Mouse (Mus musculus): ENCODE results near the gene Gm13030.
"Not testable (repeated sequence)": the region's sequence is repeated elsewhere in the genome, so short reads cannot be mapped to it uniquely, and the experiment has no call there.

The Gm13030 gene

GRCm38 (mm10) chr4:138866413-138866812, 7.4 kb downstream of the Gm13030 start:
- in situ Hi-C loops (cut with MboI; ENCODE audit: low sequenced_read_pairs) = no loop called here

GRCm38 (mm10) chr4:138865991-138866390, 7.8 kb downstream of the Gm13030 start:
- in situ Hi-C loops (cut with MboI; ENCODE audit: low sequenced_read_pairs) = no loop called here

GRCm38 (mm10) chr4:138865092-138865491, 8.7 kb downstream of the Gm13030 start:
- in situ Hi-C loops (cut with MboI; ENCODE audit: low sequenced_read_pairs) = no loop called here

DNA sequence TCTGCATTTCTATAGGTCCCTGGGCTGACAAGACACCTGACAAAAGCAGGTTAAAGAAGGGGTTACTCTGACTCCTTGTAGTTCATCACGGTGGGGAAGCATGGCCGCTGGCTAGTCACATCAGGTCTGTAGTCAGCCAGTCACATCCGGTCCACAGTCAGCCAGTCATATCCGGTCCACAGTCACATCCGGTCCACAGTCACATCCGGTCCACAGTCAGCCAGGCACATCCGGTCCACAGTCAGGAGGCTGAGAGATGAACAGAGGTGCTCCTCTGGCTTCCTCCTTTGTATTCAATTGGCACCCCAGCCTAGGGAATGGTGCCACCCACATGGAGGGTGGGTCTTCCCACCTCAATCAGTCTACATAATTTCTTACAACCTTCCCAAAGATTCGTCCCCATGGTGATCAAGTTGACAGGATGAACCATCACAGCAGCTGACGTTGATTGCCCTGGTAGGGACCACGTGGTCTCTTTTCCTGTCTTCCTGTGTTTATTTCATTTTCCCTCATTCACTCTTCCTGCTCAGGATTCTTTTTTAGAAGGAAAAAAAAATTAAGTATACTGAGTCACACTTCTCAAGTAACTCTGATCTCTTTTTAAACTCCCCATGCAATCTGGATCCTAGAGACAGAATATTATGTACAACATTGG, 10.3 kb downstream of the Gm13030 start, which contains the start of gene Pla2g5:
Gene Pla2g5, minus strand, starts transcription at position 139 of the 655 bp plus-strand sequence.
- in situ Hi-C loops (cut with MboI; ENCODE audit: low sequenced_read_pairs) = no loop called here

- in situ Hi-C loops (cut with MboI; ENCODE audit: low sequenced_read_pairs) = loop anchor here (10.0 kb wide), 2 partner anchors 115 to 155 kb away; no protein-coding TSS in a partner anchor
Observed at GRCm38 (mm10) chr4:138859728-138860127, 14.0 kb downstream of the Gm13030 start.

- in situ Hi-C loops (cut with MboI; ENCODE audit: low sequenced_read_pairs) = loop anchor here (10.0 kb wide), 2 partner anchors 114 to 154 kb away; no protein-coding TSS in a partner anchor
Observed at GRCm38 (mm10) chr4:138859245-138859644, 14.5 kb downstream of the Gm13030 start.

DNA sequence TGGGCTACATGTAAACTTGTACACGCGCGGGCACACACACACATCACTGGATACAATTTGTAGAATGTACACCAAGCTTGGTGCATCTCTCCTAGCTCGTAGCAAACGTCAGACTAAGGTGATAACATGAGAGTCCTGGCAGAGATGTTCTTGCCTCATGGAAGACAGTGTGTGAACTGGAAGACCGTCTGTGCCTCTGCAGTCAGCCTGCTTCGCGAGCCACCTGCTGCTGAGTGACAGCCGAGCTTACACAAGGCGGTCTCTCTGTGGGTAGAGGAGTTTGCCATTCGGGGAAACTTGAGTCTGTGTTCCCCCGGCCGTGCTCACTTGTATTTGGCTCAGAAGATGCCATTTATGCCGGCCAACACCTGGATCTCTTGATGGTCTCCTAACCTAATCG, 15.3 kb downstream of the Gm13030 start:
- in situ Hi-C loops (cut with MboI; ENCODE audit: low sequenced_read_pairs) = loop anchor here (10.0 kb wide), 2 partner anchors 114 to 154 kb away; no protein-coding TSS in a partner anchor

- in situ Hi-C loops (cut with MboI; ENCODE audit: low sequenced_read_pairs) = loop anchor here (10.0 kb wide), 2 partner anchors 113 to 153 kb away; no protein-coding TSS in a partner anchor
Observed at GRCm38 (mm10) chr4:138857576-138857975, 16.2 kb downstream of the Gm13030 start.

- in situ Hi-C loops (cut with MboI; ENCODE audit: low sequenced_read_pairs) = loop anchor here (10.0 kb wide), 2 partner anchors 112 to 152 kb away; no protein-coding TSS in a partner anchor
Observed at GRCm38 (mm10) chr4:138856491-138856890, 17.3 kb downstream of the Gm13030 start.

DNA sequence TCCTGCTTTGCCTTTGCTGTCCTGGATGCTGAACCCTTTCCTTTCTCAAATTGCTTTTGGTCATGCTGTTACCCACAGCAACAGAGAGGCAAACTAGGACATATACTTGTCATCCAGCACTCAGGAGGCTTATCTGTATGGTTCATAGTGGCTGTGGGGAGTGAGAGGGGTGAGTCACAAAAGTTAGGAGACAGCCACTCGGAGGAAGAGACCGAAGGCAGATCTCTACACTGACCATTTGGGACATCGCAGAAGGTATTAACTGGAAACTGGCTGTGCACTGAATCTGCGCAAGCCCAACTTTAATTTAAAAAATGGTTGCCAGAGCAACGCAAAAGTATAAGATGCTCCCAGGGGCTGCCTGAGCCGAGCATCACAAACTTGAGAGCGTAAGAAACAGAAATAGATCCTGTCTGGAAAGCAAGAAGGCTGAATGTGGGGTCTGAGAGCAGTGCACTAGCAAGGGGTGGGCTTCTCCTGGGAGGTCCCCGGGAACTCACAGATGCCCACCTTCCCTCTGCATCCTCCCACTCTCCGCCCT, 18.6 kb downstream of the Gm13030 start:
- in situ Hi-C loops (cut with MboI; ENCODE audit: low sequenced_read_pairs) = loop anchor here (10.0 kb wide), 2 partner anchors 110 to 150 kb away; no protein-coding TSS in a partner anchor

DNA sequence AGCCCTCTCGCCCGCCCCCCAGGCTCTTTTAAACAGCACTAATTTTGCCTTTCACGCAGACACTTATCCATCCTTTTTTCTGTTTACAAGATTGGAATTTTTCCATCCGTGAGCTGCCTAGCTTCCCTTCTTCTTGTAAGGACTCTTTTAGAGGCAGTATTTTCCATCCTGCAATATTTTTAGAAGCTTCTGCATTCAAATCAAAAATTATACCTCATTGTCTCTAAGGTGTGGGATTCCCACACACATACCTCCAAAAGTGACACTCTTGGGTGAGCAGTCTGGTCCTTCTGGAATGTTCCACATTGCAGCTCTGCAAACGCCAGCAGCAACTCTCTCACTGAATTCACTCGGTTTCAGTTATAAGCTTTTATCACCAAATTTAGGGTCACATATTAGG, 20.8 kb downstream of the Gm13030 start:
- in situ Hi-C loops (cut with MboI; ENCODE audit: low sequenced_read_pairs) = loop anchor here (10.0 kb wide), 2 partner anchors 108 to 148 kb away; no protein-coding TSS in a partner anchor

DNA sequence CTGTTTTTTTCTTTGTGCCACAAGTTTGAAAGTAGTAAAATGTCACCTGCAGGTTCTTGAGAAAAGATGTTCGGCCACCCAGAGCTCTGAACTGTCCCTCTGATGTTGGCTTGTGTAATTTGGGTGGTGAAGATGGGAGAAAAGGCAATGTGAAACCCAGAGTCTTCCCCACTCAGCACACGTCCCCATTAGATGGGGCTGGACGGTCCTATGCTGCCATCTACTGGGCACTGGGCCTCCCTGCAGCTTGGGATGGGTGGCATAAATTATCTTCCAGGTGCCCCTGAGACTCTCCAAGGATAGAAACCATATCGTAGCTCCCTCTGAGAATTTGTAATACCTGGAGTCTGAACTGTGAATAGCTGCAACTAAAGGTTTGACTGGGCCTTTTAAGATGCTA, 22.3 kb downstream of the Gm13030 start:
- in situ Hi-C loops (cut with MboI; ENCODE audit: low sequenced_read_pairs) = loop anchor here (10.0 kb wide), 2 partner anchors 107 to 147 kb away; no protein-coding TSS in a partner anchor

GRCm38 (mm10) chr4:138841386-138841785, 32.4 kb downstream of the Gm13030 start:
- in situ Hi-C loops (cut with MboI; ENCODE audit: low sequenced_read_pairs) = no loop called here

- in situ Hi-C loops (cut with MboI; ENCODE audit: low sequenced_read_pairs) = no loop called here
Observed at GRCm38 (mm10) chr4:138840726-138841125, 33.0 kb downstream of the Gm13030 start.

DNA sequence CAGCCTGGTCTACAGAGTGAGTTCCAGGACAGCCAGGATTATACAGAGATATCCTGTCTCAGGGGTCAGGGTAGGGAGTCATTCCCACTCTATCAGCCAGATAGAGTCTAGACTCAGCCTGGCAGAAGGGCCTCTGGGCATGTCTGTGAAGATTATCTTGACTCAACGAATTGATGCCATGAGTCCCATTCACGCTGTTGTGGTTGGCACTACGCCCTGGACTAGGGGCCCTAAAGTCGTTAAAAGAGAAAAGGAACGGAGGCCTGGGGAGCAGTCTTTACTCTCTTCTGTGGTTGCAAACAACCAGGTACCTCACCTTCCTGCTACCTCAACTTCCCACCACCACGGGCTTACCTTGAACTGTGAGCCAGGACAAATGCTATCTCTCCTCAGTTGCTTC, 34.0 kb downstream of the Gm13030 start:
- in situ Hi-C loops (cut with MboI; ENCODE audit: low sequenced_read_pairs) = no loop called here

DNA sequence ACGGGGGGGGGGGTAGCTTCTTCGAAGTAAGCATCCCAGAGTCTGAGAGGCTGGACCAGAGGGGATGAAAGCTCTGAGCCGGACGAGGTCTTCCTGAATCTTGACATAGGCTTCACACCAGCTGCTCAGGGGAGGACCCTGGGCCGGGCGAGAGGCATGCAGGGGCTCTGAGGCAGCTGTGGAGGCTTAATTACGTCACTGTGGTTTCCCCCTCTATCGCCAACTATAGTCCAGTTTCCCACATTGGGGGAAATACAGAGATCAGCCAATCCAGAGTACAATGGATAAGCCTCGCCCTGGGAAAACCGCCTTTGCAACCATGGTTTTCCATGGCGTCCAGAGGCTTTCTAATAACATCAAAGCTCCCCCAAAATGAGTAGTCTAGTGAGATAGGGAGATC, 46.6 kb downstream of the Gm13030 start:
- in situ Hi-C loops (cut with MboI; ENCODE audit: low sequenced_read_pairs) = no loop called here

- in situ Hi-C loops (cut with MboI; ENCODE audit: low sequenced_read_pairs) = no loop called here
Observed at GRCm38 (mm10) chr4:138825751-138826567, 47.8 kb downstream of the Gm13030 start.

GRCm38 (mm10) chr4:138824660-138825059, 49.1 kb downstream of the Gm13030 start:
- in situ Hi-C loops (cut with MboI; ENCODE audit: low sequenced_read_pairs) = no loop called here

GRCm38 (mm10) chr4:138824161-138824560, 49.6 kb downstream of the Gm13030 start:
- in situ Hi-C loops (cut with MboI; ENCODE audit: low sequenced_read_pairs) = not testable (repeated sequence)

GRCm38 (mm10) chr4:138821036-138821435, 52.7 kb downstream of the Gm13030 start:
- in situ Hi-C loops (cut with MboI; ENCODE audit: low sequenced_read_pairs) = no loop called here

All from CH12F3 (cell line).